Mouse (Mus musculus) fat pad, adult 2 months (tissue): Measurements from ENCODE around the gene Cox10.

Experiments
- DNase-seq: peaks from one replicate; pipeline ENCODE4 v3.0.0-alpha.2; 2011; ENCODE audit warnings: low read depth, low spot score; ENCODE audit errors: extremely low read depth

Gene Cox10

GRCm38 (mm10) chr11:64000200-64000794, 79.0 kb downstream of the Cox10 start:
- no peak for DNase-seq

GRCm38 (mm10) chr11:63999431-63999830, 79.8 kb downstream of the Cox10 start:
- DNase-seq = no peak

- DNase-seq = no peak
Measured at GRCm38 (mm10) chr11:63991958-63992357, 87.3 kb downstream of the Cox10 start.

GRCm38 (mm10) chr11:63990759-63991158, 88.5 kb downstream of the Cox10 start:
- DNase-seq = no peak

- no peak for DNase-seq
Measured at GRCm38 (mm10) chr11:63990311-63990710, 89.0 kb downstream of the Cox10 start.

GRCm38 (mm10) chr11:63988991-63989860, 90.0 kb downstream of the Cox10 start:
- DNase-seq = no peak

GRCm38 (mm10) chr11:63988031-63988665, 91.1 kb downstream of the Cox10 start:
- DNase-seq = no peak

GRCm38 (mm10) chr11:63986710-63987109, 92.6 kb downstream of the Cox10 start:
- no peak for DNase-seq

- DNase-seq = no peak
Measured at GRCm38 (mm10) chr11:63985481-63985880, 93.8 kb downstream of the Cox10 start.

GRCm38 (mm10) chr11:63984622-63985168, 94.6 kb downstream of the Cox10 start:
- DNase-seq = no peak

- no peak for DNase-seq
Measured at GRCm38 (mm10) chr11:63977741-63978140, 101.5 kb downstream of the Cox10 start.

GRCm38 (mm10) chr11:63976775-63977174, 102.5 kb downstream of the Cox10 start:
- no peak for DNase-seq

GRCm38 (mm10) chr11:63975260-63975899, 103.9 kb downstream of the Cox10 start:
- DNase-seq = no peak

GRCm38 (mm10) chr11:63973973-63974372, 105.3 kb downstream of the Cox10 start:
- DNase-seq = no peak

GRCm38 (mm10) chr11:63971462-63971861, 107.8 kb downstream of the Cox10 start:
- no peak for DNase-seq

- no peak for DNase-seq
Measured at GRCm38 (mm10) chr11:63970818-63971217, 108.5 kb downstream of the Cox10 start.

- DNase-seq = no peak
Measured at GRCm38 (mm10) chr11:63969205-63969910, 109.9 kb downstream of the Cox10 start.

GRCm38 (mm10) chr11:63968388-63969035, 110.8 kb downstream of the Cox10 start:
- DNase-seq = no peak

GRCm38 (mm10) chr11:63967641-63968387, 111.5 kb downstream of the Cox10 start:
- DNase-seq = no peak
